Mouse (Mus musculus): ENCODE data around the gene 1700123K08Rik.
"Not testable (repeated sequence)": the region's sequence is repeated elsewhere in the genome, so short reads cannot be mapped to it uniquely, and the experiment has no call there.

The 1700123K08Rik gene

GRCm38 (mm10) chr5:138564612-138565011, at the start of gene 1700123K08Rik:
1700123K08Rik (minus strand) TSS chr5:138564712.
- DNase-seq: not testable (repeated sequence)

DNA sequence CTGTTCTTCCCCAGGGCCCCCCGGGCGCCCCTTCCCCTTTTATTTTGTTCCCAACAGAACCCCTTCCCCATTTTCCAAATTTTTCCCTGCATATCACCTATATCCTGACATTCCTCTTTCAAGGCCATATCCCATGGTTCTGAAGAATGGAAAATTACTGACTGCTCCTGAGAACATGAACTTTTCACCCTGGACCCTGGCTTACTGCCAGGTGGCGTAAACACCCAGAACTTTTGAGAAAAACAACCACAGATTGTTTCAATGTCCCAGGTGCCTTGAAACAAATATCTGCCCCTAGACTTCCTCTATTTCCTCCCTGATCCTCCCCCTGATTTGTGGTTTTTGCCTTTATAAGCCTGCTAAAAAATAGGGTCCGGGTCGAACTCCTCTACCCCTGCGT, 22.9 kb upstream of the 1700123K08Rik start:
- peak; percentile 75 for DNase-seq

DNA sequence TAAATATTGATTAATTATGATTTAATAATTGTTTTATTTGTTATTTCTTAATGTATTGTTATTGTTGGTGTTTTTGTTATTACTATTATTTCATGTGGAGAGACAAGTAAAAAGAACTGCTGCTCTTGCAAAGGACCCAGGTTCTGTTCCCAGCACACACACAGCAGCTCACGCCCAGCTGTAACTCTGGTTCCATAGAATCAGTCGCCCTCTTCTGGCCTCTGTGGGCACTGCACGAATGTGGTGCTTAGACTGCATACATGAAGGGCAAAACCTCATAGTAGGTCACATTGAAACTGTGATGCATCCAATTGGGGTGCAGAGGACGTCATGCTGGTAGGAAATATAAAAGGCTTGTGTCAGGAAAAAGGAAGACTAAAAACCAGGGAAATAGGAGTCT, 7.1 kb upstream of the 1700123K08Rik start:
- peak; percentile 26 for DNase-seq

- DNase-seq: no peak
Observed at GRCm38 (mm10) chr5:138552718-138553117, 11.8 kb downstream of the 1700123K08Rik start.

- no peak for DNase-seq
Observed at GRCm38 (mm10) chr5:138532491-138532890, 32.0 kb downstream of the 1700123K08Rik start.
